Mouse (Mus musculus) ovary, postnatal 36 days (tissue): ENCODE results near the gene Socs2.

Experiments
- DNase-seq: peaks from one replicate; pipeline ENCODE4 v3.0.0; 2022; ENCODE audit warnings: low spot score, mixed read lengths

The Socs2 gene

DNA sequence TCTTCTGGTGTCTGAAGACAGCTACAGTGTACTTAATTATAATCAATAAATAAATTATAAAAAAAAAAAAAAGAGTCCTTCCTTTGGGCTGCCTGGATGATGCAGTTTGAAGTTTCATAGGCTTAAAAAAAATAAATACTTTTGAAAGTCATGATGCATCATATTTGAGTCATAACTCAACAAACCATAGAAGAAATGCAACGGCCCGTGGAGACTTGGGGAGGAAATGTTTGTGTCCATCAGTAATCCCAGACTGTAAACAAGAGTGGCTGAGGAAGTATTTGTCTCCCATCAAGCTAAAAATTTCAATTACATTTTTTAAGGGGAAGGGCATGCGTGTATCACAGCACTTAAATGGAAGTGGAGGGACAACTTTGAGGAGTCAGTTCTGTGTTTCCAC is 69.2 kb downstream of the Socs2 start:
- no peak for DNase-seq

DNA sequence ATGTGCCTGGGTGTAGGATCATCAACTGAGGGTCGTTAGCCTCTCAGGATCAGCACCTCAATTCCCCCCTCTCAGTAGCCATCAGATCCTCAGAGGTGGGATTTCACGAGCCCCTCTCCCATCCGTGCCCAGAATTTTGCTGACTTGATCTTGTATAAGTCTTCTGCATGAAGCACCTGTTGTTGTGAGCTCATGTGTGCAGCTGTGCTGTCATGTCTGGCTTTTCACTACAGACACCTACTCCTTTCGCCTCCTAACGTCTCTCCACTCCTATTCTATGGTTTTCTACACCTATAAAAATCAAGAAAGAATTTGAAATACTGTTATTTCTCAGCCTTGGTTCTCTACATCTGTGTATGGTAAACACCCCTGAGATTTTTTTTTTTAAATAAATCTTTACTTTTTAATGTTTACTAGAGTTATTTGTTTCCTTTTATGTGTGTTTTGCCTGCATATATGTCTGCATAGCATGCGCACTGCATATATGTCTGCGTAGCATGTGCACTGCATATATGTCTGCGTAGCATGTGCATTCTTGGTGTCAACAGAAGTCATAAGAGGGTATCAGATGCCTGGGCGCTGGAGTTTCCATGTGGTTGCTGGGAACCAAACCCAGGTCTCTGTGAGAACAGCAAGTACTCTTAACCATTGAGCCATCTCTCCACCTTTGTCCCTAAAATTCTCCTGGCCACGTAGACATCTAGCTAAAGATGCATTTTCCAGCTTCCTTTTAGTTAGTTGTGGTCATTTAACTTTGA is 74.0 kb downstream of the Socs2 start:
- DNase-seq, result no peak

DNA sequence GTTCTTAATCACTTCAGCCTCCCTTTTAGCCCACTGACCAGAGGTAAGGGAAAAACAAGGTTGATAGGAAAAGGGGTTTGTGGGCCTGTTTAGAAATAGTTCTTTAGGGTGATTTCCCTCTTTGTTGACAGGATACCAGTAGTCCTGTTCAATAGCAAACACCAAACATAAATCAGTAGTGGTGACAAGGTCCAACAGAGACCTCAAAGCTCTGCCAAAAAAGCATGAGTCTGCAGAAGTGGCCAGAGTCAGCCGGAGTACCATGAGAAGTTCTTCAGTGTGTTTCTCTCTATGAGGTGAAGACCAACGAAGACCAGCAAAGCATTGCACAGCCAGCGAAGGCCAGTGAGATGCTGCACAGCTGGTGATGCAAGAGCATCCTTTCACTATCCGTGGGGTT is 76.3 kb downstream of the Socs2 start:
- no peak for DNase-seq

DNA sequence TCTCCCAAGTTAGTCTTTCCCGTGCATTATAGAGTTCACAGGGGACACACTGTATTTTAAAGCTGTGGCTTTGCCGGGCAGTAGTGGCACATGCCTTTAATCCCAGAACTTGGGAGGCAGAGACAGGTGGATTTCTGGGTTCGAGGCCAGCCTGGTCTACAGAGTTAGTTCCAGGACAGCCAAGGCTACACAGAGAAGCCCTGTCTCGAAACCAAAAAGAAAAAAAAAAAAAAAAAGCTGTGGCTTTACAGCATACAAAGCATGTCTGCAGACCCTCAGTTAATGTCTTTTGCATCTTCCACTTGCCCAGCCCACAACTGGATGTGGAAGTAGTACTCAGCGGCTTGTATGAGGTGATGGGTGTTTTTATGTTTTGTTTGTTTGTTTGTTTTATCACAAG is 79.4 kb downstream of the Socs2 start:
- DNase-seq, result no peak

GRCm38 (mm10) chr10:95336781-95337544 is 80.0 kb downstream of the Socs2 start:
- DNase-seq, result no peak
